12 mouse cellular contexts compared by ENCODE assay signal in genomic region chr17:23966658-23967401, GRCm38 (mm10). TPM values are rescaled to one million over a fixed set of nuclear protein-coding genes. Genes with fewer than 3 reads are reported as not detected.
DNase-seq lines count a peak whose midpoint lies in the region.
"Had no signal": no experiment of that assay in that cellular context is flagged by ENCODE, and none has a peak within 500 bp of the region (broad histone marks: within the 10 kb centered on the region; RNA-seq: fewer than 3 reads in every experiment).

No protein-coding gene starts in this region.

- no peaks in the 10 kb centered on the region for H3K79me2 ChIP-seq in macrophage (ENCODE audit: inconsistent target)

- peak; percentile 8 for DNase-seq in heart, postnatal 25 days (ENCODE audit: low spot score)
- no peak for DNase-seq in heart, postnatal 4 days
- peak; percentile 41 to 51 for DNase-seq in urinary bladder, postnatal 36 days (ENCODE audit: low spot score in 2 of 2)
- no peak for DNase-seq in urinary bladder, postnatal 25 days (ENCODE audit: low spot score)
- no peak for DNase-seq in thymus, postnatal 36 days
- DNase-seq in frontal cortex, adult 2 months (ENCODE audit: extremely low spot score in 1 of 2, low spot score in 1 of 2), result no peak
- no peak for DNase-seq in embryo, embryonic 11 days
- DNase-seq: right cerebral cortex, postnatal 4 days had no signal

- intact Hi-C loops in heart, postnatal 25 days (cut with DNase I), result loop anchor here (5.0 kb wide), 1 partner anchor 45 kb away; no protein-coding TSS in a partner anchor

- 9% methylated on average over 10 of the region's 10 CpGs for WGBS in macrophage (ENCODE audit: missing documents)

- peak overlapping the region; percentile 49 for H3K27ac ChIP-seq in macrophage
- H3K27ac ChIP-seq: heart, embryonic 13.5 days; limb, embryonic 15.5 days had no signal

- H3K4me3 ChIP-seq in macrophage (ENCODE audit: inconsistent target), result no peak overlapping the region
- H3K4me3 ChIP-seq: heart, embryonic 13.5 days; layer of hippocampus, adult 2 months; limb, embryonic 15.5 days had no signal

- H3K36me3 ChIP-seq in macrophage (ENCODE audit: inconsistent target), result no peaks in the 10 kb centered on the region
- H3K36me3 ChIP-seq: heart, embryonic 13.5 days; limb, embryonic 15.5 days had no signal

RNA-seq across cellular contexts. Expression of gene Sbpl, which starts 11.8 kb away (rescaled TPM):
- not detected for total RNA-seq in heart, postnatal 25 days (2021)
- not detected for total RNA-seq in heart, postnatal 4 days (2021)
- not detected for total RNA-seq in macrophage (2018; cell fraction: chromatin; rRNA removed)
- not detected for total RNA-seq in macrophage (2018; cell fraction: cytosol; rRNA removed)
- not detected for total RNA-seq in macrophage (2018; cell fraction: nucleus; rRNA removed)
- polyA plus RNA-seq in macrophage (2018), result not detected in 3 replicates
- not detected in 2 replicates for polyA plus RNA-seq in frontal cortex, adult 2 months (2012; rRNA removed)
- total RNA-seq: layer of hippocampus, adult 2 months had no signal
- polyA plus RNA-seq: heart, embryonic 13.5 days; limb, embryonic 15.5 days had no signal

RNA-seq across cellular contexts. Expression of gene Prss30, which starts 13.5 kb away (rescaled TPM):
- total RNA-seq in heart, postnatal 25 days (2021), result not detected
- total RNA-seq in heart, postnatal 4 days (2021), result not detected
- total RNA-seq in macrophage (2018; cell fraction: chromatin; rRNA removed), result not detected
- total RNA-seq in macrophage (2018; cell fraction: cytosol; rRNA removed), result under 1 TPM in 3 of 26 experiments, not detected in 23; 0.09 to 0.24 (median 0.12) TPM
- under 1 TPM in 1 of 26 experiments, not detected in 25; 0.51 TPM for total RNA-seq in macrophage (2018; cell fraction: nucleus; rRNA removed)
- 0.19 to 0.33 TPM in 2 of 3 replicates, not detected in the other for polyA plus RNA-seq in macrophage (2018)
- 1.0 and 4.4 TPM in 2 replicates for polyA plus RNA-seq in frontal cortex, adult 2 months (2012; rRNA removed)
- polyA plus RNA-seq: heart, embryonic 13.5 days; limb, embryonic 15.5 days had no signal

RNA-seq across cellular contexts. Expression of gene Sbp, which starts 25.4 kb away (rescaled TPM):
- not detected for total RNA-seq in heart, postnatal 25 days (2021)
- not detected for total RNA-seq in heart, postnatal 4 days (2021)
- not detected for total RNA-seq in macrophage (2018; cell fraction: chromatin; rRNA removed)
- total RNA-seq in macrophage (2018; cell fraction: cytosol; rRNA removed), result not detected
- total RNA-seq in macrophage (2018; cell fraction: nucleus; rRNA removed), result not detected
- polyA plus RNA-seq in macrophage (2018), result not detected in 3 replicates
- not detected in 2 replicates for polyA plus RNA-seq in frontal cortex, adult 2 months (2012; rRNA removed)
- total RNA-seq: layer of hippocampus, adult 2 months had no signal
- polyA plus RNA-seq: heart, embryonic 13.5 days; limb, embryonic 15.5 days had no signal

RNA-seq across cellular contexts. Expression of gene Prss22, which starts 31.1 kb away (rescaled TPM):
- not detected for total RNA-seq in heart, postnatal 25 days (2021)
- not detected for total RNA-seq in heart, postnatal 4 days (2021)
- total RNA-seq in macrophage (2018; cell fraction: chromatin; rRNA removed), result not detected
- total RNA-seq in macrophage (2018; cell fraction: cytosol; rRNA removed), result not detected
- under 1 TPM in 1 of 26 experiments, not detected in 25; 0.48 TPM for total RNA-seq in macrophage (2018; cell fraction: nucleus; rRNA removed)
- not detected in 3 replicates for polyA plus RNA-seq in macrophage (2018)
- 1.4 and 1.8 TPM in 2 replicates for polyA plus RNA-seq in frontal cortex, adult 2 months (2012; rRNA removed)
- total RNA-seq: layer of hippocampus, adult 2 months had no signal

RNA-seq across cellular contexts. Expression of gene Dcpp3, which starts 49.6 kb away (rescaled TPM):
- total RNA-seq in heart, postnatal 25 days (2021), result not detected
- not detected for total RNA-seq in heart, postnatal 4 days (2021)
- total RNA-seq in macrophage (2018; cell fraction: chromatin; rRNA removed), result not detected
- not detected for total RNA-seq in macrophage (2018; cell fraction: cytosol; rRNA removed)
- total RNA-seq in macrophage (2018; cell fraction: nucleus; rRNA removed), result not detected
- not detected in 3 replicates for polyA plus RNA-seq in macrophage (2018)
- not detected in 2 replicates for polyA plus RNA-seq in frontal cortex, adult 2 months (2012; rRNA removed)
- total RNA-seq: layer of hippocampus, adult 2 months had no signal
- polyA plus RNA-seq: heart, embryonic 13.5 days had no signal

Comparison
In these comparisons a context has a peak if more than half of its experiments do, and no peak if none do; other contexts are left out.
1. DNase-seq: peak in heart, postnatal 25 days (single experiment) and urinary bladder, postnatal 36 days (2 of 2); none in heart, postnatal 4 days (single experiment), urinary bladder, postnatal 25 days (single experiment), thymus, postnatal 36 days (0 of 2), frontal cortex, adult 2 months (0 of 2) and embryo, embryonic 11 days (single experiment).